ENCODE assay signal across 8 mouse cellular contexts in genomic region chr16:4558980-4559631, GRCm38 (mm10). TPM values are rescaled to one million over a fixed set of nuclear protein-coding genes. Genes with fewer than 3 reads are reported as not detected.
DNase-seq lines count a peak whose midpoint lies in the region; ATAC-seq and TF ChIP-seq lines count a peak whose summit lies in the region.

No protein-coding gene starts in this region.

- peak; percentile 77 for DNase-seq in forebrain, embryonic 14.5 days (ENCODE audit: low spot score)
- peak; percentile 53 for DNase-seq in heart, postnatal 0 days (ENCODE audit: low spot score)
- DNase-seq in layer of hippocampus, adult 2 months (ENCODE audit: low spot score in 2 of 2), result peak; percentile 62 to 63
- peak; percentile 51 for DNase-seq in ovary, postnatal 14 days (ENCODE audit: low spot score)
- DNase-seq in thymus, postnatal 14 days, result peak; percentile 72

- TF ChIP-seq CTCF in ES-Bruce4 (IDR thresholded peaks at IDR 0.05; ENCODE audit: low read depth, low read length), result no peak
- no peak for TF ChIP-seq CTCF in heart, postnatal 0 days (IDR thresholded peaks at IDR 0.05; ENCODE audit: low read depth)
- TF ChIP-seq CTCF in layer of hippocampus, adult 2 months (conservative IDR thresholded peaks at IDR 0.05), result no peak

- TF ChIP-seq EP300 in ES-Bruce4 (IDR thresholded peaks at IDR 0.05; ENCODE audit: insufficient read depth, low read depth, low read length), result no peak
- TF ChIP-seq EP300 in heart, postnatal 0 days (IDR thresholded peaks at IDR 0.05; ENCODE audit: low read depth), result no peak

- H3K9me3 ChIP-seq in ES-Bruce4 (replicated peaks; ENCODE audit: control insufficient read depth, insufficient read depth, low read length, poor library complexity, severe bottlenecking), result no peaks in the 10 kb centered on the region
- no peaks in the 10 kb centered on the region for H3K9me3 ChIP-seq in forebrain, embryonic 14.5 days (replicated peaks; ENCODE audit: control insufficient read depth, low read length)
- no peaks in the 10 kb centered on the region for H3K9me3 ChIP-seq in heart, postnatal 0 days (replicated peaks; ENCODE audit: control insufficient read depth, low read length)
- no peaks in the 10 kb centered on the region for H3K9me3 ChIP-seq in lung, embryonic 15.5 days

- H3K36me3 ChIP-seq in ES-Bruce4 (ENCODE audit: control insufficient read depth, insufficient read depth, low read length, poor library complexity, severe bottlenecking), result no peaks in the 10 kb centered on the region
- no peaks in the 10 kb centered on the region for H3K36me3 ChIP-seq in forebrain, embryonic 14.5 days (ENCODE audit: control insufficient read depth, insufficient read depth, low read length)
- no peaks in the 10 kb centered on the region for H3K36me3 ChIP-seq in heart, postnatal 0 days (replicated peaks; ENCODE audit: control insufficient read depth, insufficient read depth, low read length)
- no peaks in the 10 kb centered on the region for H3K36me3 ChIP-seq in lung, embryonic 15.5 days

- peak overlapping the region; percentile 63 for H3K27ac ChIP-seq in ES-Bruce4 (ENCODE audit: insufficient read depth, low read length)
- H3K27ac ChIP-seq in brown adipose tissue, adult 24 weeks (replicated peaks; ENCODE audit: low read depth, low read length), result peak overlapping the region; percentile 50; the same call in 1 of the 2 replicates
- H3K27ac ChIP-seq in forebrain, embryonic 14.5 days (ENCODE audit: low read depth, low read length), result peak overlapping the region; percentile 89
- H3K27ac ChIP-seq in heart, postnatal 0 days (ENCODE audit: low read depth), result peak overlapping the region; percentile 78
- peak overlapping the region; percentile 95 for H3K27ac ChIP-seq in layer of hippocampus, adult 2 months
- peak overlapping the region; percentile 93 for H3K27ac ChIP-seq in lung, embryonic 15.5 days

- H3K27me3 ChIP-seq in ES-Bruce4 (ENCODE audit: control insufficient read depth, insufficient read depth, low read length, poor library complexity, severe bottlenecking), result no peaks in the 10 kb centered on the region
- H3K27me3 ChIP-seq in forebrain, embryonic 14.5 days (replicated peaks; ENCODE audit: control insufficient read depth, insufficient read depth, low read length), result no peaks in the 10 kb centered on the region
- H3K27me3 ChIP-seq in heart, postnatal 0 days (ENCODE audit: control insufficient read depth, insufficient read depth, low read length), result no peaks in the 10 kb centered on the region
- H3K27me3 ChIP-seq in lung, embryonic 15.5 days, result no peaks in the 10 kb centered on the region

- ATAC-seq in forebrain, embryonic 14.5 days, result peak; percentile 49
- ATAC-seq in heart, postnatal 0 days (ENCODE audit: insufficient read depth, low read depth), result peak; percentile 40
- ATAC-seq in lung, embryonic 15.5 days (ENCODE audit: borderline replicate concordance, extremely low read depth, low FRiP score, low TSS enrichment), result peak; percentile 19; the same call in 1 of the 2 replicates

- H3K4me2 ChIP-seq in forebrain, embryonic 14.5 days (ENCODE audit: low read length), result peak overlapping the region; percentile 92
- peak overlapping the region; percentile 100 for H3K4me2 ChIP-seq in heart, postnatal 0 days (ENCODE audit: low read depth, low read length)
- peak overlapping the region; percentile 88 for H3K4me2 ChIP-seq in lung, embryonic 15.5 days

- no peak for TF ChIP-seq POLR2A in ES-Bruce4 (IDR thresholded peaks at IDR 0.05; ENCODE audit: insufficient read depth, low read length)

- peak overlapping the region; percentile 96 for H3K9ac ChIP-seq in ES-Bruce4 (ENCODE audit: low read depth, poor library complexity, severe bottlenecking)
- H3K9ac ChIP-seq in forebrain, embryonic 14.5 days (ENCODE audit: low read length), result peak overlapping the region; percentile 86
- H3K9ac ChIP-seq in heart, postnatal 0 days (replicated peaks; ENCODE audit: low read depth, low read length), result peak overlapping the region; percentile 72
- H3K9ac ChIP-seq in lung, embryonic 15.5 days, result peak overlapping the region; percentile 83

- peak overlapping the region; percentile 96 for H3K4me3 ChIP-seq in ES-Bruce4 (ENCODE audit: low read depth, low read length)
- H3K4me3 ChIP-seq in brown adipose tissue, adult 24 weeks (ENCODE audit: insufficient read depth, low read depth, low read length), result peak overlapping the region; percentile 65
- H3K4me3 ChIP-seq in forebrain, embryonic 14.5 days (ENCODE audit: low read depth, low read length), result peak overlapping the region; percentile 76
- H3K4me3 ChIP-seq in heart, postnatal 0 days (ENCODE audit: low read depth, low read length), result peak overlapping the region; percentile 85
- H3K4me3 ChIP-seq in layer of hippocampus, adult 2 months, result peak overlapping the region; percentile 61
- peak overlapping the region; percentile 86 for H3K4me3 ChIP-seq in lung, embryonic 15.5 days

- peaks cover 3% of the 10 kb centered on the region for H3K4me1 ChIP-seq in ES-Bruce4 (ENCODE audit: control insufficient read depth, insufficient read depth, low read length)
- H3K4me1 ChIP-seq in brown adipose tissue, adult 24 weeks (ENCODE audit: control insufficient read depth, insufficient read depth, insufficient read length, low read length), result no peaks in the 10 kb centered on the region
- peaks cover 15% of the 10 kb centered on the region; the same call in 1 of the 2 replicates for H3K4me1 ChIP-seq in forebrain, embryonic 14.5 days (ENCODE audit: control insufficient read depth, insufficient read depth, low read length)
- H3K4me1 ChIP-seq in heart, postnatal 0 days (ENCODE audit: control insufficient read depth, insufficient read depth), result peaks cover 3% of the 10 kb centered on the region; the same call in 1 of the 2 replicates
- peaks cover 24% of the 10 kb centered on the region for H3K4me1 ChIP-seq in lung, embryonic 15.5 days

- 0% methylated on average over 43 of the region's 43 CpGs for WGBS in forebrain, embryonic 14.5 days
- under 1% methylated on average over 42 of the region's 43 CpGs for WGBS in heart, postnatal 0 days
- under 1% methylated on average over 43 of the region's 43 CpGs for WGBS in lung, embryonic 15.5 days

RNA-seq across cellular contexts. Expression of gene Tfap4, which starts 0.5 kb away (rescaled TPM):
- 19.3 and 21.2 TPM in 2 replicates for polyA plus RNA-seq in ES-Bruce4 (2011; ENCODE audit: insufficient read depth, insufficient read length, low read depth, missing spikeins)
- 3.2 and 3.3 TPM in 2 replicates for polyA plus RNA-seq in brown adipose tissue, adult 24 weeks (2012; ENCODE audit: insufficient read depth, insufficient read length, missing spikeins)
- 9.1 and 12.0 TPM in 2 replicates for polyA plus RNA-seq in forebrain, embryonic 14.5 days (2014; fragmentation: Nextera tagmentation; extraction: Ambion mirVana)
- 2.6 and 6.3 TPM in 2 replicates for total RNA-seq in heart, postnatal 0 days (2014; rRNA removed; ENCODE audit: low replicate concordance)
- polyA plus RNA-seq in heart, postnatal 0 days (2015; fragmentation: Nextera tagmentation; extraction: Ambion mirVana), result 2.9 and 3.4 TPM in 2 replicates
- total RNA-seq in layer of hippocampus, adult 2 months (2021), result 1 to 10 TPM; 5.3 to 6.8 TPM
- 18.4 and 19.6 TPM in 2 replicates for polyA plus RNA-seq in lung, embryonic 15.5 days (2015; fragmentation: Nextera tagmentation; extraction: Ambion mirVana)

RNA-seq across cellular contexts. Expression of gene Srl, which starts 17.5 kb away (rescaled TPM):
- 30.0 and 33.6 TPM in 2 replicates for polyA plus RNA-seq in ES-Bruce4 (2011; ENCODE audit: insufficient read depth, insufficient read length, low read depth, missing spikeins)
- polyA plus RNA-seq in brown adipose tissue, adult 24 weeks (2012; ENCODE audit: insufficient read depth, insufficient read length, missing spikeins), result 17.3 and 26.8 TPM in 2 replicates
- 34.0 and 34.1 TPM in 2 replicates for polyA plus RNA-seq in forebrain, embryonic 14.5 days (2014; fragmentation: Nextera tagmentation; extraction: Ambion mirVana)
- total RNA-seq in heart, postnatal 0 days (2014; rRNA removed; ENCODE audit: low replicate concordance), result 910 and 974 TPM in 2 replicates
- polyA plus RNA-seq in heart, postnatal 0 days (2015; fragmentation: Nextera tagmentation; extraction: Ambion mirVana), result 346 and 419 TPM in 2 replicates
- total RNA-seq in layer of hippocampus, adult 2 months (2021), result 10 to 100 TPM; 13.2 to 14.9 TPM
- polyA plus RNA-seq in lung, embryonic 15.5 days (2015; fragmentation: Nextera tagmentation; extraction: Ambion mirVana), result 19.5 and 22.1 TPM in 2 replicates

RNA-seq across cellular contexts. Expression of gene Glis2, which starts 35.4 kb away (rescaled TPM):
- polyA plus RNA-seq in ES-Bruce4 (2011; ENCODE audit: insufficient read depth, insufficient read length, low read depth, missing spikeins), result 31.2 and 34.8 TPM in 2 replicates
- 2.9 and 5.7 TPM in 2 replicates for polyA plus RNA-seq in brown adipose tissue, adult 24 weeks (2012; ENCODE audit: insufficient read depth, insufficient read length, missing spikeins)
- polyA plus RNA-seq in forebrain, embryonic 14.5 days (2014; fragmentation: Nextera tagmentation; extraction: Ambion mirVana), result 9.0 and 10.0 TPM in 2 replicates
- total RNA-seq in heart, postnatal 0 days (2014; rRNA removed; ENCODE audit: low replicate concordance), result 25.3 and 25.4 TPM in 2 replicates
- polyA plus RNA-seq in heart, postnatal 0 days (2015; fragmentation: Nextera tagmentation; extraction: Ambion mirVana), result 11.2 and 11.8 TPM in 2 replicates
- total RNA-seq in layer of hippocampus, adult 2 months (2021), result 10 to 100 TPM; 11.0 to 13.9 TPM
- 18.5 and 24.0 TPM in 2 replicates for polyA plus RNA-seq in lung, embryonic 15.5 days (2015; fragmentation: Nextera tagmentation; extraction: Ambion mirVana)

Comparison
In these comparisons a context has a peak if more than half of its experiments do, and no peak if none do; other contexts are left out.
1. Peak in every context shown above with its lines: DNase-seq, ATAC-seq, H3K4me3 ChIP-seq and H3K27ac ChIP-seq.